Mouse (Mus musculus) olfactory bulb, adult 2 months (tissue): Measurements from ENCODE around the gene Prr14.

Experiments
- CTCF ChIP-seq: fragments of 200-500 bp; IDR thresholded peaks from 2 replicates; pipeline ENCODE4 v1.5.1; 2012; ENCODE audit warnings: low read depth, mild to moderate bottlenecking, low read length, moderate library complexity; ENCODE audit not compliant: insufficient read depth
- POLR2A ChIP-seq: fragments of 200-500 bp; IDR thresholded peaks from 2 replicates; pipeline ENCODE4 v1.6.1; 2012; ENCODE audit warnings: mild to moderate bottlenecking, low read depth, low read length, moderate library complexity; ENCODE audit not compliant: insufficient read depth

DNA sequence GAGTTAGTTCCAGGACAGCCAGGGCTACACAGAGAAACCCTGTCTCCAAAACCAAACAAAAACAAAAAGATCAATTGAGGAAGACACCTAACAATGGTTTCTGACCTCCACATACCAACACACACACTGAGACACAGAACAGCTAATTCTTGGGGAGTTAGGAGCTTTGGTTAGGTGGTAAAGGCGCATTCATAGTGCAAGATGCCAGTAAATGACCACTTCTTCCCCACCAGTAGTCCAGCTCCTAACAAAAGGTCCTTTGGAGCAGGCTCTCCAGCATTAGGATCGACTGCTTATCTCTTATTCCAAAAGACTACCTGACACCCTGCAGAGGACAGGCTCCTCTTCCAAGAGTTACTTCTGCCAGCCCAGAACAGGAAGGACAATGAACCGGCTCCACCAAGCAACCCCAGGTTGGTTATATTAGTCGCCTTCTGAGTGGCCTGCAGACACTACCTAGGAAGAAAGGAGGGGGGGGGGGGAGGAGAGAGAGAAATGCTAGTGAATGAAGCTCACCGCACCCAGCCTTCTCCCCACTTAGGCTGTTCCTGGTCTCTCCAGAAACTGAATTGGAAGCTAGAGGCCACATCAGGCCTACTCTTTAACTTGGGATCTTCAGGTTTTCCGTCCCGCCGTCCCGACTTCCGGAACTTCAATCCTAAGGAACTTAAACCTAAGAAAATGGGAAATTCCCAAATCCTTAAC is 10.8 kb downstream of the Prr14 start:
- TF ChIP-seq CTCF: no peak
- no peak for TF ChIP-seq POLR2A
